Mouse (Mus musculus): ENCODE data around the gene Cacna1i. TPM values are rescaled to one million over a fixed set of nuclear protein-coding genes. Genes with fewer than 3 reads are reported as not detected.

The Cacna1i gene
- polyA plus RNA-seq, 1 experiment from 2014 or later: not detected

DNA sequence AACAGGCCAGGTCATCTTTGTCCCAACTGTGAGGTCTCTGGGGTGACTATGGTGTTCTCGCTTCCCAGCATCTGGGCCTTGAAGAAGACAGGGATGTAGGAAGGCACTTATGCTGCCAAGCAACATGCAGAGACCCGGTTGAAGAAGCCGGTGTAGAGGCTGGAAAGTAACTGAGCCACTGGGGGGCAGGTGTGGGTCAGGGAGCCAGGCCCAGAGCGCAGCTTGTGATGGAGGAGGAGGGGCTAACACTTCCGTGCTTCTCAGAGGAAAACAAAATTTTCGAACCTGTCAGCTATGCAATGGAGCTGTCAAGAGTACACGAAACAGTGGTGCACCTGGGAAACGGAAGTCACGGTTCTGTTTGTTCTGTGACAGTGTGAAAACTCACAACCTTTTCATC is 9.9 kb upstream of the Cacna1i start:
- no peaks in the 10 kb centered on the region for H3K4me1 ChIP-seq (replicated peaks)
- H3K27me3 ChIP-seq: peaks cover 24% of the 10 kb centered on the region
- no peaks in the 10 kb centered on the region for H3K36me3 ChIP-seq
- WGBS (ENCODE audit: insufficient replicate concordance): 30% methylated on average over 9 of the region's 9 CpGs
- DNase-seq: no peak
- no peak overlapping the region for H3K27ac ChIP-seq
- no peak for ATAC-seq (ENCODE audit: low read depth)
- H3K9me3 ChIP-seq (replicated peaks): no peaks in the 10 kb centered on the region
- no peak overlapping the region for H3K4me2 ChIP-seq
- no peak overlapping the region for H3K9ac ChIP-seq
- no peak overlapping the region for H3K4me3 ChIP-seq (replicated peaks)

- no peak for DNase-seq
Measured at GRCm38 (mm10) chr15:80277625-80278024, 9.4 kb upstream of the Cacna1i start.

GRCm38 (mm10) chr15:80278121-80278759 is 8.8 kb upstream of the Cacna1i start:
- H3K9ac ChIP-seq: no peak overlapping the region
- H3K4me2 ChIP-seq: no peak overlapping the region
- H3K4me3 ChIP-seq (replicated peaks): no peak overlapping the region
- H3K9me3 ChIP-seq (replicated peaks): no peaks in the 10 kb centered on the region
- no peaks in the 10 kb centered on the region for H3K36me3 ChIP-seq
- DNase-seq: no peak
- no peaks in the 10 kb centered on the region for H3K4me1 ChIP-seq (replicated peaks)
- peaks cover 34% of the 10 kb centered on the region for H3K27me3 ChIP-seq
- H3K27ac ChIP-seq: no peak overlapping the region
- ATAC-seq (ENCODE audit: low read depth): no peak
- 45% methylated on average over 5 of the region's 5 CpGs for WGBS (ENCODE audit: insufficient replicate concordance)

More at GRCm38 (mm10) chr15:80277625-80278024, 9.4 kb upstream of the Cacna1i start:
- no peak overlapping the region for H3K27ac ChIP-seq
- WGBS (ENCODE audit: insufficient replicate concordance): under 1% methylated on average over 6 of the region's 6 CpGs
- no peak overlapping the region for H3K9ac ChIP-seq
- no peaks in the 10 kb centered on the region for H3K4me1 ChIP-seq (replicated peaks)
- no peak for ATAC-seq (ENCODE audit: low read depth)
- H3K9me3 ChIP-seq (replicated peaks): no peaks in the 10 kb centered on the region
- H3K36me3 ChIP-seq: no peaks in the 10 kb centered on the region
- no peak overlapping the region for H3K4me2 ChIP-seq
- peaks cover 28% of the 10 kb centered on the region for H3K27me3 ChIP-seq
- no peak overlapping the region for H3K4me3 ChIP-seq (replicated peaks)

- peaks cover 41% of the 10 kb centered on the region for H3K27me3 ChIP-seq
- H3K27ac ChIP-seq: no peak overlapping the region
- H3K9ac ChIP-seq: no peak overlapping the region
- H3K4me1 ChIP-seq (replicated peaks): no peaks in the 10 kb centered on the region
- no peaks in the 10 kb centered on the region for H3K9me3 ChIP-seq (replicated peaks)
- H3K36me3 ChIP-seq: no peaks in the 10 kb centered on the region
- H3K4me3 ChIP-seq (replicated peaks): no peak overlapping the region
- no peak overlapping the region for H3K4me2 ChIP-seq
- WGBS (ENCODE audit: insufficient replicate concordance): 57% methylated on average over 2 of the region's 2 CpGs
- ATAC-seq (ENCODE audit: low read depth) (no peak), DNase-seq (no peak)
Measured at GRCm38 (mm10) chr15:80279053-80279452, 8.0 kb upstream of the Cacna1i start.

DNA sequence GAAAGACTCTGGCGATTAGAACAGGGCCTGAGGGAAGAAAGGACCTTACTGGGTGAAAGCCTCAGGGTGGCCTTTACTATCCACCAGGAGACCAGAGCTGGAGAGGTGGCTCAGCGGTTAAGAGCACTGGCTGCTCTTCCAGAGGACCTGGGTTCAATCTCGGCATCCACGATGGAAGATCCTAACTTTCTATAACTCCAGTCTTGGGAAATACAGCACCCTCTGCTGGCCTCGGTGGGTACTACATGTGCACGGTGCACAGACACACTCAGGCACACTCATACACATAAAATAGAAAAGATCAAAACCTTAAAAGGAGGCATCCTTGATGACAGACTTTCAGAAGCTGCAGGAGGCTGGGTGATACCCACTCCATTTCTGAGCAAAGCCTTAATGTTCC is 6.4 kb upstream of the Cacna1i start:
- Histone ChIP-seq H3K4me2 (no peak overlapping the region), H3K4me1 (replicated peaks) (no peaks in the 10 kb centered on the region), H3K4me3 (replicated peaks) (no peak overlapping the region), H3K27me3 (peaks cover 55% of the 10 kb centered on the region), H3K9ac (no peak overlapping the region), H3K36me3 (no peaks in the 10 kb centered on the region), H3K9me3 (replicated peaks) (no peaks in the 10 kb centered on the region), H3K27ac (no peak overlapping the region)
- 20% methylated on average over 6 of the region's 6 CpGs for WGBS (ENCODE audit: insufficient replicate concordance)
- ATAC-seq (ENCODE audit: low read depth) (no peak), DNase-seq (no peak)

GRCm38 (mm10) chr15:80288036-80288435 is 998 bp downstream of the Cacna1i start:
- Histone ChIP-seq H3K4me1 (replicated peaks) (peaks cover 5% of the 10 kb centered on the region; the same call in 1 of the 2 replicates), H3K27me3 (peaks cover 91% of the 10 kb centered on the region), H3K27ac (no peak overlapping the region), H3K4me3 (replicated peaks) (peak overlapping the region; percentile 36), H3K9ac (no peak overlapping the region), H3K4me2 (peak overlapping the region; percentile 59), H3K36me3 (no peaks in the 10 kb centered on the region), H3K9me3 (replicated peaks) (no peaks in the 10 kb centered on the region)
- 6% methylated on average over 23 of the region's 23 CpGs for WGBS (ENCODE audit: insufficient replicate concordance)
- DNase-seq: no peak
- no peak for ATAC-seq (ENCODE audit: low read depth)

GRCm38 (mm10) chr15:80289436-80289835 is 2.4 kb downstream of the Cacna1i start:
- 3% methylated on average over 10 of the region's 10 CpGs for WGBS (ENCODE audit: insufficient replicate concordance)
- Histone ChIP-seq H3K36me3 (no peaks in the 10 kb centered on the region), H3K27me3 (peaks cover 77% of the 10 kb centered on the region), H3K4me1 (replicated peaks) (peaks cover 5% of the 10 kb centered on the region; the same call in 1 of the 2 replicates), H3K9me3 (replicated peaks) (no peaks in the 10 kb centered on the region), H3K4me3 (replicated peaks) (no peak overlapping the region), H3K27ac (no peak overlapping the region), H3K9ac (no peak overlapping the region), H3K4me2 (no peak overlapping the region)
- ATAC-seq (ENCODE audit: low read depth): peak; percentile 61; the same call in 1 of the 2 replicates
- DNase-seq: peak; percentile 62

DNA sequence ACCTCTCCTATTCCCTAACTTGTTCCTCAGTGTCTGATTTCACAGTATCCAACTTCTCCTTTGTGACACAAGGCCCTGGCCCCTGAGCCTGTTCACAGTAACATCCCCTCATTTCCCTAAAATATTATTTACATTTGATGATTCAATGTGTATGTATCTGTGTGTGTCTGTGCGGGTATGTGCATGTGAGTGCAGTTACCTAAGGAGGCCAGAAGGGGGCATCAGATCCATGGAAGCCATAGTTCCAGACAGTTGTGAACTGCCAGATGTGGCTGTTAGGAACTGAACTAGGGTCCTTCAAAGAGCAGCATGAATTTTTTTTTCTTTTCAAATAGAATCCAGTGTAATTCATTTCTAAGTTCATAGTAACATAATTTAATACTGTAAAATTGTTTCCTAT is 10.1 kb downstream of the Cacna1i start:
- ATAC-seq (ENCODE audit: low read depth) (no peak), DNase-seq (no peak)
- 81% methylated on average over 1 of the region's 1 CpGs for WGBS (ENCODE audit: insufficient replicate concordance)
- H3K4me3 ChIP-seq (replicated peaks): no peak overlapping the region
- H3K9ac ChIP-seq: no peak overlapping the region
- H3K27me3 ChIP-seq: peaks cover 8% of the 10 kb centered on the region
- H3K4me1 ChIP-seq (replicated peaks): no peaks in the 10 kb centered on the region
- H3K27ac ChIP-seq: no peak overlapping the region
- H3K36me3 ChIP-seq: no peaks in the 10 kb centered on the region
- no peak overlapping the region for H3K4me2 ChIP-seq
- H3K9me3 ChIP-seq (replicated peaks): no peaks in the 10 kb centered on the region

DNA sequence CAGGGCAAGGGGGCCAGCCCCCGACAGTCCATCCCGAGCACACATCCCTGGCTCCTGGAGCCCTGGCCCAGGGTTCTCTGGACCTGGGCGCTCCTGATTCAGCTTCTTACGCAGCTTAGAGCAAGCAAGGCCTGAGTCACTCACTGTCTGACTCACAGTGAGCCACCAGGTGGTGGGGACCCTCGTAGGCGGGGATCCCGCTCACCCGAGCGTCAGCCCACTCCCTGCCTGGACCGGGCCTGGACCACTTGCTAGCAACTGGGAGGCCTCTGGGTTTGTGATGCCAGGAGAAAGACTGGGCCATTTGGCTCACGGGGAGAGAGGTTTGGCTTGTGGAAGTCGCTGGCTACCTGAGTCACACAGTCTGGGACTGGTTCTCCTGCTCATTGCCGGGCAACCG is 16.7 kb downstream of the Cacna1i start:
- peaks cover 9% of the 10 kb centered on the region for H3K27me3 ChIP-seq
- no peak for DNase-seq
- no peaks in the 10 kb centered on the region for H3K36me3 ChIP-seq
- H3K4me1 ChIP-seq (replicated peaks): no peaks in the 10 kb centered on the region
- no peak overlapping the region for H3K4me2 ChIP-seq
- no peak overlapping the region for H3K9ac ChIP-seq
- 62% methylated on average over 14 of the region's 14 CpGs for WGBS (ENCODE audit: insufficient replicate concordance)
- no peak for ATAC-seq (ENCODE audit: low read depth)
- H3K4me3 ChIP-seq (replicated peaks): no peak overlapping the region
- H3K9me3 ChIP-seq (replicated peaks): no peaks in the 10 kb centered on the region
- no peak overlapping the region for H3K27ac ChIP-seq

DNA sequence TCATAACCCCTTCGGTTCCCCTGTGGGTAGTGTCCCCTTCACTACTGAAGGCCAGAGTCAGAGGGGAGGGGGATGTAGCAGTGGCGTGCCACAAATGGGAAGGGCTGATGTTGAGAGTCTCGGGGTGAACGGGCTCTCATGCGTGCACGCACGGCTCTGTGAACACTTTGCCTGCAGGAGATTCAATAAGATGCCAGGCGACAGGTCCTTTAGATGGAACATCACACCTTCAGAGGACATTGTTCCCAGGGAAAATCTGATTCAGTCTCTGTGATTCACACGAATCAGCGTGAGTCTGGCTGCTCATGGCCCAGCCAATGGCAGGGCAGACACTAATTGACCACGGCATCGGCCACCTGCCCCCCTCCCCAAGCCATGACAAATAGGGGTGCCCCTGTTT is 17.1 kb downstream of the Cacna1i start:
- peaks cover 9% of the 10 kb centered on the region for H3K27me3 ChIP-seq
- WGBS (ENCODE audit: insufficient replicate concordance): 70% methylated on average over 12 of the region's 12 CpGs
- no peaks in the 10 kb centered on the region for H3K9me3 ChIP-seq (replicated peaks)
- H3K27ac ChIP-seq: no peak overlapping the region
- ATAC-seq (ENCODE audit: low read depth) (no peak), DNase-seq (no peak)
- H3K4me2 ChIP-seq: no peak overlapping the region
- H3K36me3 ChIP-seq: no peaks in the 10 kb centered on the region
- no peak overlapping the region for H3K9ac ChIP-seq
- H3K4me3 ChIP-seq (replicated peaks): no peak overlapping the region
- H3K4me1 ChIP-seq (replicated peaks): no peaks in the 10 kb centered on the region

GRCm38 (mm10) chr15:80306146-80306545 is 19.1 kb downstream of the Cacna1i start:
- Histone ChIP-seq H3K27me3 (peaks cover 9% of the 10 kb centered on the region), H3K9ac (no peak overlapping the region), H3K36me3 (no peaks in the 10 kb centered on the region), H3K4me2 (no peak overlapping the region), H3K4me1 (replicated peaks) (no peaks in the 10 kb centered on the region), H3K27ac (no peak overlapping the region), H3K4me3 (replicated peaks) (no peak overlapping the region), H3K9me3 (replicated peaks) (no peaks in the 10 kb centered on the region)
- ATAC-seq (ENCODE audit: low read depth) (no peak), DNase-seq (no peak)
- WGBS (ENCODE audit: insufficient replicate concordance): 28% methylated on average over 8 of the region's 8 CpGs

- H3K36me3 ChIP-seq: no peaks in the 10 kb centered on the region
- ATAC-seq (ENCODE audit: low read depth) (no peak), DNase-seq (no peak)
- WGBS (ENCODE audit: insufficient replicate concordance): 36% methylated on average over 7 of the region's 7 CpGs
- H3K9me3 ChIP-seq (replicated peaks): no peaks in the 10 kb centered on the region
- no peaks in the 10 kb centered on the region for H3K4me1 ChIP-seq (replicated peaks)
- no peak overlapping the region for H3K9ac ChIP-seq
- H3K4me2 ChIP-seq: no peak overlapping the region
- no peak overlapping the region for H3K4me3 ChIP-seq (replicated peaks)
- no peaks in the 10 kb centered on the region for H3K27me3 ChIP-seq
- no peak overlapping the region for H3K27ac ChIP-seq
Measured at GRCm38 (mm10) chr15:80314731-80315130, 27.7 kb downstream of the Cacna1i start.

Measured in liver, embryonic 13.5 days (tissue).